Mouse (Mus musculus): Measurements from ENCODE around the gene Itga9.

Gene Itga9

GRCm38 (mm10) chr9:118833413-118833812 is 226.9 kb downstream of the Itga9 start:
- DNase-seq, result no peak

GRCm38 (mm10) chr9:118838910-118839667 is 232.6 kb downstream of the Itga9 start:
- no peak for DNase-seq

DNA sequence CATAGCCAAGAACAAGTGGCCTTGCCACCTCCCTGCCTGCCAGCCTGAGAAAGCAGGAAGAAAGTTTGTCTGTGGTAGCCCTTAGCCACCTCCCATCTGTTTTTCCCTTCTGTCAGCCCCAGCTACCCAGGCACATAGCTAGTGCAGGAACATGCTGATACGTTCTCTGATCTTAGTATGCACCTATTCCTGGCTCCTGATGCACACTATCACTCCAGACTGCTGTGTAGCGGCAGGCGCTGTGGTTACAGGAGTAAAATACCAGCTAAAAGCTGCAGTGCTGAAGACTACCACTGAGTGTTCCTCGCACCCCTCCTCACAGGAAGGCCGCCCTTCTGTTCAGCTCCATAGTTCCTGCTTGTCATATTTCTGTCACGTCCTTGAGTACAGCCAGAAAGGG is 234.8 kb downstream of the Itga9 start:
- no peak for DNase-seq

DNA sequence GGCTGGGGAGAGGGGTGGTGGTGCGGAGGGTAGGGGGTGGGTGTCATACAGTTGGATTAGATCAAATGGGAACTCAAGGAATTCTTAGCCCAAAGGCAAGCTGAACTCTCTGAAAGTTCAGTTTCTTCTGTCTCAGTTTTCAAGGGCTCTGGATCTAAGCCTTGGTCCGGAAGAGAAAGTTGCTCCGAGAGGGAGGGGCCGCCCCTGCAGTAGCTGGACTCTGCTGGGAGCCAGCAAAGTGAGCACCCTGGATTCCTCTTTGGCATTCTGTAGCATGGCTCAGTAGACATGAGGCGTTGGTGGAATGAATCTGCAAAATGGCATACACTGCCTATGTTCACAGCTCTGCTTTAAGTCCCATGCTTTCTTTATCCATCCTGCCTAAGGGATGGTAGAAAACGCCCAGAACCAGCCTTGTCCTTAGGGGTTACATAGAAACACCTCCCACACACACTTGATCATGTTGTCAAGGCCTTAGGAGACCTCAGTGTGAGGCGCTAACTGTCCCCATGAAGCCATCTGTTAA is 235.5 kb downstream of the Itga9 start:
- no peak for DNase-seq

DNA sequence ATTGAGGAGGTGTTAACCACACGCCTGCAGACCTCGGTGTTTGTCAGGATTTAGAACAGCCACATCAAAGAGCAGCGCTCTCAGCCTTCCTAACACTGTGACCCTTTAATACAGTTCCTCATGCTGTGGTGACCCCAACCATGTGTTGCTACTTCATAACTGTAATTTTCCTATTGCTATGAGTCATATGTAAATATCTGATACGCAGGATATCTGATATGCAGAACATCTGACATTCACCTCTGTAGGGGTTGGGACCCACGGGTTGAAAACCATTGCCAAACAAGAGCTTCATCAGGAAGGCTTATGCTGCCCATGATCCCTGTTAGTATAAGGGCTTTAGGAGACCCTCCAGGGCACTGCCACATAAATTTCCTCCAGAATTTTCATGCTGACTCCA is 237.2 kb downstream of the Itga9 start:
- DNase-seq, result no peak

GRCm38 (mm10) chr9:118845003-118845402 is 238.5 kb downstream of the Itga9 start:
- DNase-seq, result no peak

DNA sequence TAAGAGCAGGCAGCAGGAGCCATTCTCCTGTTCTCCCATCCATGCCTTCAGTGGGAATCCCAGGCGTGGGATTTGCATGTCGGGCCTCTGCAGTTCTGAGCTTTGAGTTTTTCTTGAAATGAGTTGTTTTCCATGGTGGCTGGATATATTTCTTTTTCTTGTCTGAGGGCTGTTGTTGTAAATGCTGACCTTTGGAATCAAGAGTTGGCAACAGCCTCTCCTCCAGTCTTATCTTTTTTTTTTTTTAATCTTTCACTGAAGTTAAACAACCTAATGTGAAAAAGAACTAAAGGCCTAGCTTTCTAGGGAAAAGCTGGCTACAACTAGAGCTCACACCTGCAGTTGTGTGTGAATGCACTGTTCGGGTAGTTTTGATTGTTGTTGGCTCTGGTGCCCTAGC is 240.3 kb downstream of the Itga9 start:
- no peak for DNase-seq

GRCm38 (mm10) chr9:118856665-118857064 is 250.2 kb downstream of the Itga9 start:
- no peak for DNase-seq

GRCm38 (mm10) chr9:118860613-118861141 is 254.2 kb downstream of the Itga9 start:
- DNase-seq, result no peak

DNA sequence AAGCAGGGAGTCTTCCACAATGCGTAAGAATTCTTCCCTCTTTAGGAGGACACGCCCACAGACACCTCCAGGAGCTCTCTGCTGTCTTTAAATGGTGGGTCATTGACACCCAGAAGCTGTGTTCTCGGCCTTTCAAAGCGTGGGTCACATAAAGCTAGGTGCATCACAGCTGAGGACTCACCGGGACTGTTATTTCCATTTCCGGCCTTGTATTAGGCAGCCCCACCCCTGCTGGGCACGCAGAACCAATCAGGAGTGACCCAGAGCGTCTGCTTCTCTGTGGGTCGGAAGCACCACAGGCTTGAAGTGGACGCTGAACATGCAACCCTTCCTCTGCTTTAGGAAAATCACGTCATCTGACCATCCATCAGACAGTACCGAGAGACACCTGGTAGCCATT is 255.7 kb downstream of the Itga9 start:
- no peak for DNase-seq

GRCm38 (mm10) chr9:118862852-118863260 is 256.4 kb downstream of the Itga9 start:
- no peak for DNase-seq

DNA sequence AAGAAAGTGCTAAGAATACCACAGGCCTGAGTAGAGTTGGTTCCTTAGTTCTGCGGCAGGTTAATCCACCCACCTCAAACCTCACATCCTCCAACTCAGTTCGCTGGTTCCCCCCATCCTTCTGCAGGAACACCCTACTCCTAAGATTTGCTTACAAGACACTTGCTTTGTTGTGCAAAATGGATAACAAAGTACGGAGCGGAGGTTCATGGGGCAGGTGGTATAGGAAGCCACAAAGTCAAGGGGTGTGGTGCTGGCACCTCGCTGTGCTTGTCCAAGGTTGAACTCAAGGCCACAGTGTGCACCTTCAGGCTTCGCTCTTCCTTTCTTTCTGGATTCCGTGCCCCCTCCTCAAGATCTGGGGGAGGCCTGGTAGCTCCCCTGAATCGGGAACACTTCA is 257.0 kb downstream of the Itga9 start:
- DNase-seq, result no peak

- DNase-seq, result no peak
These were observed 260.5 kb downstream of the Itga9 start for GRCm38 (mm10) chr9:118866949-118867348.

GRCm38 (mm10) chr9:118867851-118868250 is 261.4 kb downstream of the Itga9 start:
- DNase-seq, result no peak

- DNase-seq, result no peak
These were observed 264.6 kb downstream of the Itga9 start for GRCm38 (mm10) chr9:118871089-118871488.

DNA sequence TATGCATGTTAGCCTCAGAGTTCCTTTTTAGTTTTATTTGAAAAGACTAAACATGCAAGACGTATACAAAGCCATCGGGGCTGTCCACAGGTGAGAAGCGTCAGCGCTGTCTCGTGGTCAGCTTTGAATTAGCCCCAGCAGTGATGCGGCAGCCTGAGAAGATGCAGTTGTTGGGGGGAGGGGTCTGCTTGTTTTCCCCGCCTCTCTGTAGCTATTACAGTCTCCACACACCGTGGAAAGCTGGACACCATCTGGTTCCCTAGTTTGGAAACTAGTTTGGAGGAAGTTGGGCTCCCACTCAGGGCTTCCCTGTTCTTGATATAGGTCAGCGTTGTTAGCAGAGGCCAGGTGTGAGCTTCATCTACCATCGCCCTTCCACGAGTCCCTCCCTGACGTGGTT is 266.5 kb downstream of the Itga9 start:
- no peak for DNase-seq

- no peak for DNase-seq
These were observed 267.1 kb downstream of the Itga9 start for GRCm38 (mm10) chr9:118873596-118873995.

DNA sequence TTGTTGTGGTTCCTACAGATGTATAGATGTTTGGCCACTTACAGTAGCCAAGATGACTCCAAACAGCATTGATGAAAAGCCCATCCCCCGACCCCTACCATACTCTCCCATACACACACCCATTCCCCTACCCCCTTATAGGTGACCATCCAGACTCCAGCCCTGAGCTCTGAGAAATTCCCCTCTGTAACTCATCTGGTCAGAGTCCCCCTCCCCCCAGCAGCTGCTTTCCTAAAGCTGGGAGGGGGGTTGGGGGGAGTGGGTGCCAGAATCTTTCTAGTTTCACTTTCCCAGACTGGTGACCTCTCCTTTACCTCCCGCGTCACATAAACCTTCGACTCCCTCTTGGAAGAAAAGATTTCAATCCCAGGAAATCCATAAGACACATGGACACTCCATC is 269.2 kb downstream of the Itga9 start:
- no peak for DNase-seq

DNA sequence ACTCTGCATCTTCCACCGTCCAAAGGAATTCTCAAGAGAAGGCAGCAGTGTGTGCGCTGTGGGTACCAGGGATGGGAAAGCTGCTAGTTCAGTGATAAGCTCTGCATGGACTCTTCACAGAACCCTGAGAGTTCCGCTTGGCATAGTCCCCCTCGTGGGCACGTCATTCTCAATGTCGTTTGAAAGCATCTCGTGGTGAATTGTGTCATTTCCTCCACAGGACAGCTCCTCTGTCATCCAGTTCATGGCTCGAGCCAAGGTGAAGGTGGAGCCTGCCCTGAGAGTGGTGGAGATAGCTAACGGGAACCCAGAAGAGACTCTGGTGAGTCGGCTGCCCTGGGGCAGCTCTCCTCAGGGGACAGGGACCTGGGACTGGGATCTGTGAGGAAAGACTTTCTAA is 270.4 kb downstream of the Itga9 start:
- DNase-seq, result no peak

- DNase-seq, result no peak
These were observed 271.0 kb downstream of the Itga9 start for GRCm38 (mm10) chr9:118877365-118878008.

GRCm38 (mm10) chr9:118878596-118878995 is 272.1 kb downstream of the Itga9 start:
- DNase-seq, result no peak

GRCm38 (mm10) chr9:118881281-118881945 is 274.9 kb downstream of the Itga9 start:
- DNase-seq, result peak; percentile 41

DNA sequence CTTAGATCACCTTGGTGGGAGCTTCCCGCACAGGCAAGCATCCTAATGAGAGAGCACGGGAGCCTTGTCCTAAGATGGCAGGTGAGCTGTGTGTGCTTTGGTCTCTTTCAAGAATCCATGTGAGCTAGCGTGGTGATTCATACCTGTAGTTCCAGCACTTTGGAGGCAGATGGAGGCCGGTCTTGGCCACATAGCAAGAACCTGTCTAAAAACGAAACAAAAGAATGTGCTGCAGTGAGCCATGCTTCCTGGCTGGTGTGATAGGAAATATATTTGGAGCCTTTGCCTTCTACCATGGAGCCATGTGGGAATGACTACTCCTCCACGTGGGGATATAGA is 275.4 kb downstream of the Itga9 start:
- no peak for DNase-seq

- no peak for DNase-seq
These were observed 276.7 kb downstream of the Itga9 start for GRCm38 (mm10) chr9:118883150-118883549.
